ENCODE assay signal across 20 mouse cellular contexts in the genomic region with DNA sequence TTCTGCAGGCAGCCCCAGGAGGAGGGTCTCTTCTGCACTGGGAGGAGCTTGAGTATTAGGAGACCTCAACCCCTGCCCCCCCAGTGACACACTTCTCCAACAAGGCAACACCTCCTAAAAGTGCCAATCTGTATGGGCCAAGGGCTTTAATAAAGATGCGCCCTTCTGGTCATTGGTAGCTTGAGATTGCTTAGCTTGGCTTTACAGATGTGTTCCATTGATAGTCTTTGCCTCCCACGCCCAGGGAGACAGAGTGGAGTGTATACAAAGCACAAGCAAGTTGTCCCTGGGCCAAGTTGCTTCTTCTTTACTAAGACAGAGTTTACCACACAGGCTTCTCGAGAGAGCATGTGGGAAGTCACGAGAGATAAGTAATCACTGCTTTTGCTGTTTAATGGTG. TPM values are rescaled to one million over a fixed set of nuclear protein-coding genes. Genes with fewer than 3 reads are reported as not detected.
DNase-seq lines count a peak whose midpoint lies in the region; ATAC-seq lines count a peak whose summit lies in the region.
"Had no signal": no experiment of that assay in that cellular context is flagged by ENCODE, and none has a peak within 500 bp of the region (broad histone marks: within the 10 kb centered on the region; RNA-seq: fewer than 3 reads in every experiment).

No protein-coding gene starts in this region.

- no peak overlapping the region for H3K4me3 ChIP-seq in liver, embryonic 13.5 days (replicated peaks)
- H3K4me3 ChIP-seq in neural tube, embryonic 15.5 days (replicated peaks): no peak overlapping the region
- H3K4me3 ChIP-seq: embryonic facial prominence, embryonic 12.5 days; forebrain, embryonic 15.5 days; heart, embryonic 15.5 days; hindbrain, embryonic 13.5 days had no signal

- H3K4me2 ChIP-seq in liver, embryonic 13.5 days: no peak overlapping the region
- H3K4me2 ChIP-seq in neural tube, embryonic 15.5 days: no peak overlapping the region
- H3K4me2 ChIP-seq: embryonic facial prominence, embryonic 12.5 days; forebrain, embryonic 15.5 days; heart, embryonic 15.5 days; hindbrain, embryonic 13.5 days had no signal

- peaks cover 20% of the 10 kb centered on the region for H3K4me1 ChIP-seq in liver, embryonic 13.5 days (replicated peaks)
- H3K4me1 ChIP-seq in neural tube, embryonic 15.5 days: no peaks in the 10 kb centered on the region
- H3K4me1 ChIP-seq: embryonic facial prominence, embryonic 12.5 days; forebrain, embryonic 15.5 days; heart, embryonic 15.5 days; hindbrain, embryonic 13.5 days had no signal

- ATAC-seq in liver, embryonic 13.5 days (ENCODE audit: low read depth): peak; percentile 15; the same call in 1 of the 2 replicates
- ATAC-seq in neural tube, embryonic 15.5 days (ENCODE audit: low FRiP score): no peak
- ATAC-seq: forebrain, embryonic 15.5 days; hindbrain, postnatal 0 days had no signal

- WGBS in liver, embryonic 13.5 days (ENCODE audit: insufficient replicate concordance): 19% methylated on average over 4 of the region's 4 CpGs
- WGBS in neural tube, embryonic 15.5 days: 92% methylated on average over 4 of the region's 4 CpGs

- H3K27ac ChIP-seq in liver, embryonic 13.5 days: no peak overlapping the region; the same call in 1 of the 2 replicates
- H3K27ac ChIP-seq in neural tube, embryonic 15.5 days (replicated peaks): no peak overlapping the region
- H3K27ac ChIP-seq: embryonic facial prominence, embryonic 12.5 days; forebrain, embryonic 15.5 days; heart, embryonic 15.5 days; hindbrain, embryonic 13.5 days; hindbrain, postnatal 0 days had no signal

- no peaks in the 10 kb centered on the region for H3K27me3 ChIP-seq in liver, embryonic 13.5 days
- H3K27me3 ChIP-seq in neural tube, embryonic 15.5 days (replicated peaks): no peaks in the 10 kb centered on the region
- H3K27me3 ChIP-seq: CH12.LX; embryonic facial prominence, embryonic 12.5 days; forebrain, embryonic 15.5 days; heart, embryonic 15.5 days; hindbrain, embryonic 13.5 days had no signal

- H3K36me3 ChIP-seq in liver, embryonic 13.5 days: no peaks in the 10 kb centered on the region
- no peaks in the 10 kb centered on the region for H3K36me3 ChIP-seq in neural tube, embryonic 15.5 days
- H3K36me3 ChIP-seq: embryonic facial prominence, embryonic 12.5 days; forebrain, embryonic 15.5 days; heart, embryonic 15.5 days; hindbrain, embryonic 13.5 days had no signal

- H3K9me3 ChIP-seq in liver, embryonic 13.5 days (replicated peaks): no peaks in the 10 kb centered on the region
- no peaks in the 10 kb centered on the region for H3K9me3 ChIP-seq in neural tube, embryonic 15.5 days (replicated peaks)
- H3K9me3 ChIP-seq: embryonic facial prominence, embryonic 12.5 days; forebrain, embryonic 15.5 days; heart, embryonic 15.5 days; hindbrain, embryonic 13.5 days had no signal

- peak; percentile 70 for DNase-seq in heart, adult 11 months
- DNase-seq in heart, adult 9 months (ENCODE audit: low spot score in 2 of 2): no peak
- peak; percentile 5 for DNase-seq in liver, embryonic 13.5 days
- no peak for DNase-seq in liver
- DNase-seq in lung, postnatal 10 days: peak; percentile 25
- DNase-seq in lung, postnatal 4 days: no peak
- DNase-seq: adrenal gland, postnatal 25 days; cerebellum, adult 11 months; cerebellum, adult 8-10 months; cerebellum, postnatal 14 days; gastrocnemius, postnatal 14 days; heart, postnatal 14 days had no signal

- no peak overlapping the region for H3K9ac ChIP-seq in liver, embryonic 13.5 days
- H3K9ac ChIP-seq in neural tube, embryonic 15.5 days (replicated peaks): no peak overlapping the region
- H3K9ac ChIP-seq: embryonic facial prominence, embryonic 12.5 days; forebrain, embryonic 15.5 days; heart, embryonic 15.5 days; hindbrain, embryonic 13.5 days had no signal

RNA-seq across cellular contexts. Expression of a gene that starts 20.4 kb away (rescaled TPM):
- polyA plus RNA-seq in liver, embryonic 13.5 days (2015; fragmentation: Nextera tagmentation; extraction: Ambion mirVana): 0.16 TPM in 1 of 2 replicates, not detected in the other
- polyA plus RNA-seq in neural tube, embryonic 15.5 days (2015; fragmentation: Nextera tagmentation; extraction: Ambion mirVana): not detected in 2 replicates
- polyA plus RNA-seq: forebrain, embryonic 11.5 days; forebrain, embryonic 15.5 days; heart, embryonic 15.5 days had no signal

RNA-seq across cellular contexts. Expression of a gene that starts 51.3 kb away (rescaled TPM):
- polyA plus RNA-seq in liver, embryonic 13.5 days (2015; fragmentation: Nextera tagmentation; extraction: Ambion mirVana): 29.2 and 36.1 TPM in 2 replicates
- polyA plus RNA-seq in neural tube, embryonic 15.5 days (2015; fragmentation: Nextera tagmentation; extraction: Ambion mirVana): 54.0 and 55.4 TPM in 2 replicates

Comparison
In these comparisons a context has a peak if more than half of its experiments do, and no peak if none do; other contexts are left out.
1. DNase-seq: peak in heart, adult 11 months (single experiment), liver, embryonic 13.5 days (single experiment) and lung, postnatal 10 days (single experiment); none in heart, adult 9 months (0 of 2), liver (single experiment) and lung, postnatal 4 days (0 of 2).